Mouse (Mus musculus) heart, postnatal 14 days (tissue): ENCODE data around the gene Mn1. TPM values are rescaled to one million over a fixed set of nuclear protein-coding genes. Genes with fewer than 3 reads are reported as not detected.

Source experiments
- DNase-seq, 2 experiments: peaks; one replicate each; pipeline ENCODE4 v3.0.0; 2021 to 2022
- intact Hi-C: fragments of 180-260 bp; cut with DNase I; formaldehyde crosslinking; loops from one replicate; pipeline ENCODE4 v1.15.1; 2025
- total RNA-seq, 2 experiments: library from RNA; stranded (reverse); gene quantifications; 2 replicates each; pipeline ENCODE4 v1.2.3; 2021

Mn1 gene
- total RNA-seq, 2 experiments from 2014 or later = 17.3 to 18.3 TPM

DNA sequence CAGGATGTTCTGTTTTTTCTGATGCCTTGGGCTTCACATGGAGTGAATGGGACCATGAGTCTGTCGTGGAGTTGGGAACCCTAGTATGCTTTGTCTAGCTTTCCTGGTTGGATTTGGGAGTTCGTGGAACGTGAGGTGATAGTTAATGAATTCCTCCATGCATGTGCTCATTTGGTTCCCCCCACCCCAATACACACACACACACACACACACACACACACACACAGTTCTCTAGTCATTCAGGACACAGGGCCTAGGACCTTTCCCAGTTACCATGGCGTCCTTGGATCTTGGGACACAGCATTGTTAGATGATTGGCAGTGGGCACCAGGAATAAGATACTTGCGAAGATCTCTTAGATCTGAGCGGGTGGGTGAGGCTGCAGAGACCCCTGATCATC, 11.7 kb downstream of the Mn1 start:
- intact Hi-C loops = no loop called here
- no peak for DNase-seq

- peak; percentile 33 to 40 for DNase-seq
- intact Hi-C loops = no loop called here
Observed at GRCm38 (mm10) chr5:111429726-111430125, 12.6 kb downstream of the Mn1 start.

- peak; percentile 44 to 64 for DNase-seq
- intact Hi-C loops = no loop called here
Observed at GRCm38 (mm10) chr5:111431007-111431730, 14.0 kb downstream of the Mn1 start.

DNA sequence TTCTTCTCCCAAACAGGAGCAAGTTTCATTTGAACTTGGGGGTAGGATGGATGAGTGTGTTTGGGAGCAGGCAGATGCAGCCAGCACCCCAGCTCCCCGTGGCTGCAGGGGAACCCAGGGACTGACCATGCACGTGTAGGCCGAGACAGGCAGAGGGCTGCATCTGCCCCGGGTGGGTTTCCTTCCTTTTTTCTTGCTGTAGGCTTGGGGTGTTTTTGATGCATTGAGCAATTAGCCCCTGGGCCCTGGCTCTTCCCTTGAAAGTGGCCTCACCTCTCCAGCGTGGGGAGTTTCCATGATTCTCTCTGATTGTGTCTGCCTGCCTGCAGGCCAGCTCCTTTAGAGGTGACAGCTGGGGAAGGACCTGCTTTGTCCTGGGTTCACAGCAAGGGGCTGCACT, 15.7 kb downstream of the Mn1 start:
- DNase-seq = no peak
- intact Hi-C loops = no loop called here

GRCm38 (mm10) chr5:111434342-111434842, 17.2 kb downstream of the Mn1 start:
- intact Hi-C loops = no loop called here
- DNase-seq = no peak

- intact Hi-C loops = no loop called here
- DNase-seq = no peak
Observed at GRCm38 (mm10) chr5:111436260-111436659, 19.1 kb downstream of the Mn1 start.

DNA sequence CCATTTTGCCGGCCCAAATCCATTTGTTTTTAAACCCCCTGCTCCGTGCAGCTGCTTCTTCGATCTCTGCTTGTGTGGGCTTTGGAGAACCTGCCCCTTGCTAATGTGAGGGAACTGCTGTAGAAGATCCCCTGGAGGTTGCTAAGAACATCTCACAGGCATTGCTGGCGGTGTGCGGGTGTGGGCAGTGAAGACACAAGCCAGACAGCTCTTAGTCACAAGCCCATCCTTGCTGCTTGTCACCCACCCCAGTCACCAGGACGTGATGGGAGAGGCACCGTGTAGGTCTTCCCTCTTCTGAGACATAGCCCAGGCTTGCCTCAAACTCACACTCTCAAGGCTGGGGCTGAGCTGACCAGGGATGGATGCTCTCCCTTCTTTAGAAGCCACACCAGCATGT, 20.0 kb downstream of the Mn1 start:
- intact Hi-C loops = no loop called here
- no peak for DNase-seq

DNA sequence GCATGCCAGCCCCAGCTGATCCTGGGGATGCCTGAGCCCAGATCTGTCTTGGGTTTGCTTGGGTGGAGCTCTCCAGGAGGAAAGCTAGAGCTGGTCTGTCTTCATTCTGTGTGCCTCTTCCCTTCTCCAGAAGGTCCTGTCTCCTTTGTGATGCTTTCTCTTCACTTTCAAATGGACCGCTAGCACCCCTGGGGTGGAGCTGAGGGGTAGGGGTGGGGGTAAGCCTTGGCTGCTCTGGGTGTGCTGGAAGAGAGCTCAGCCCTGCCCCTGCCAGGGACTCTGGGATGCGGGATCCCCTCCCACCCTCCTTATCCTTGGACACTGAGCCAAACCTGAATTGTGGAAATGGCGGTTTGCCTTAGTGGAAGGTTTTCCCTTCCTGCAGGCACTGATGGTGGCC, 21.2 kb downstream of the Mn1 start:
- intact Hi-C loops = loop anchor here (2.0 kb wide), 1 partner anchor 22 kb away; no protein-coding TSS in a partner anchor
- no peak for DNase-seq

DNA sequence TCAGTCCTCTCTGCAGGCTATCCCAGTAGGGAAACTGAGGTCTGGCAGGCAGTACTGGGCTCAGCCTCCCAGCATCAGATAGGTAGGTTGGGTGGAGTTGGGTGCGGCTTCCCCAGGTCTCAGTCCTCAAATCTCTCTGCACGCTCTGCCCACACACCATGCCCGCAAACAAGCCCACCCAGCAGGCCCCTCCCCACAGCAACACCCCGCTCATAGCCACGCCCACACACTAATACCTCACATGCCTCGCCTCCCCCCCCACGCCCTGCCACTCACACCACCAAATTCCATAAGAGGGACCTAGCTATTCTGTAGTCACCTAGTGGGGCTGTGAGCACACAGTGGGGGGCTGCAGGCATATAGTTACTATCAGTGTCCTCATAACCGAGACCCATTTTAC, 21.7 kb downstream of the Mn1 start:
- intact Hi-C loops = loop anchor here (2.0 kb wide), 1 partner anchor 22 kb away; no protein-coding TSS in a partner anchor
- DNase-seq = no peak

- no peak for DNase-seq
Observed at GRCm38 (mm10) chr5:111440264-111440663, 23.1 kb downstream of the Mn1 start.

GRCm38 (mm10) chr5:111442151-111442871, 25.1 kb downstream of the Mn1 start:
- no peak for DNase-seq
- intact Hi-C loops = no loop called here

More at GRCm38 (mm10) chr5:111440264-111440663, 23.1 kb downstream of the Mn1 start:
- intact Hi-C loops = no loop called here

DNA sequence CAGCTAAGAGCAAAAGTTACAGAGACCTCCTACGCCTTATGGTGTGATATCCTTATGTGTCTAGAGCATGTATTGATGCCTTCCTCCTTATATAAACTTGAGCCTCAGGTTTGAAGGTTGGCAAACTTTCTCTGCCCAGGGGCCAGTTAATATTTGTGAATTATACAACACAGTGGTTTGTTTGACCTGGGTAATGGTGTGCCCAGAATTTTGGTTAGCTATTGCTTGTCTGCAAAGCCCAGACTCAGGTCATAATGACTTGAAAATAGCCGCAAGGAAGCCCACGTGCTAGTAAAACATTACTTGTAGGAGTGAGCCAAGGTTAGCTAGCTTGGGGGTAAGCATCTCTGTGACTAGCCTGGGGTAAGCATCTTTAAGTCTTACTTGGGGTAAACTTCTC, 26.5 kb downstream of the Mn1 start:
- no peak for DNase-seq
- intact Hi-C loops = no loop called here

- DNase-seq = no peak
- intact Hi-C loops = no loop called here
Observed at GRCm38 (mm10) chr5:111444361-111444760, 27.2 kb downstream of the Mn1 start.

DNA sequence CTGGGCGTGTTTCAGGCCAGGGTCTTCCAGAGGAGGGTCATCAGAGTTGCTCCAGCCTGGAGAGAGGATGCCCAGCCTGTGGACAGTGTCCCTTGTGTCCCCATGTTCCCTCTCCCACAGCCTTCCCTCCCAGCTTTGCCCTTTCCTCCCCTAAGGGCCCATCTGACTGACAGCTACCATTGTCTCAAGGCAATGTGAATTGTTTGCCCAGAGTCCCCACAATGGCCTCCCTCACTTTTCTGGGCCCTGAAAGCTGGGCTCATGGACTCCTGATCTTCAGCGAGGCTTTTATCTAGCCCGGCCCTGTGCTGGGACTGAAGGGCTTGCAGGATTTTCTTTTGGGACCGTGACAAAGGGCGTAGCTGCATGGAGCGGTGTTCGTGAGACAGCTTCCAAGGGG, 29.5 kb downstream of the Mn1 start:
- no peak for DNase-seq
- intact Hi-C loops = no loop called here

- intact Hi-C loops = no loop called here
- no peak for DNase-seq
Observed at GRCm38 (mm10) chr5:111449700-111450099, 32.5 kb downstream of the Mn1 start.

DNA sequence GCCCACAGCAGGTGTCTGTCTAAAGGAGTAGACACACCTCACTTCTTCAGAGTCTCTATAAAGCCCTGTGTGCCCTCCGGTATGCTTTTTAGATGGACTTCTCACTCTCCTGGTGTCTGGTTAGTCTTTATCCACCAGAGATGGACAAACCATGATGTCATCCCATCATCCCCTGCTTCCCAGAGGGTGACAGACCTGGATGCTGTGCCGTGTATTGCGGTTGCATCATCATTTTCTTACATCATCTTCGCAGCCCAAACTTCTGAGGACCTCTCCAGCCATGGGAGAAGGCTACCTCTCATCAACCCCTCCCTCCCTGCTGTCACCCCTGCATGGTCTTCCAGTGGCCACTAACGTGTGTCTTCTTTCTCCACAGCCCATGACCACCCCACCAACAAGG, 37.1 kb downstream of the Mn1 start:
- DNase-seq = no peak
- intact Hi-C loops = no loop called here

GRCm38 (mm10) chr5:111454876-111455275, 37.7 kb downstream of the Mn1 start:
- intact Hi-C loops = no loop called here
- DNase-seq = no peak

DNA sequence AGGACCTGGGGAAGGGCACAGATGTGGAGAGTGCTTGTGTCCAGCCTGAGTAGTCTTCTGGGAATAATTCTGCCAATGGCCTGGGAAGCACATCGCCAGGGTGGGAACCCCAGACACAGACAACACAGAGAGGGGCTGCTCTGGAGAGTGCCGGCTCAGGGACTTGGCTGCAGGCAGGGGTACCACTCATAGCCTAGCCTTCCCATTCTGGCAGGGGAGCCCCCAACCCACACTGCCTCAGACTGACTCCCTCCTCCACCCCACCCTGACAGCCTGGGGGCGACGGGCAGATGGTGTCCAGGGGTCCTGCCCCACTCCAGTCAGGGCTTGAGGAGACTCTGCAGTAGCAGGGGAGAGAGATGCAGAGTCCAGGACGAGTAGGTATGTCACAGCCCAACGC, 41.5 kb downstream of the Mn1 start:
- intact Hi-C loops = no loop called here
- no peak for DNase-seq

DNA sequence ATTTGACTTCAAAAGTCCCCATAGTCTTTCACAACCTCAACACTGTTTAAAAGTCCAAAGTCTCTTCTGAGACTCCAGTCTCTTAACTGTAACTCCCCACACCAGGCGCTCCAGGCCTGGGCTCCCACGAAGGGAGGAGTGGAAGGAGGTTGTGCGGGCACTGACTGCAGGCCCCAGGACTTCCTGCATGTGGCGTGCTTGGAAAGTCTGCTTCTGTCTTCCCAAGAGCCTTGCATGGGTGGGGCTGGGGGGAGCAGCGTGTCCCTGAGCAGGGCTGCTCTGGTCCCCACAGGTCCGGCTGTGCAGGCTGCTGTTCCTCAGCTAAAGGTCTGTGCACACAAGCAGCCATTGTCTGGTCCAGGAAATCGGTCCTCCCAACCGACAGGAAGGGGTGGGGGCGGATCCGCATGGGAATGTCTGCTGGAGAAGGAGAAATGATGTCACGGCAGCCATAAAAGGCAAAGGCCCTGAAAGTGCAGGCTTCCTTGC, 48.7 kb downstream of the Mn1 start:
- intact Hi-C loops = loop anchor here (2.0 kb wide), 1 partner anchor 49 kb away; the partner anchor contains the start of gene Mn1
- DNase-seq = peak; percentile 70

DNA sequence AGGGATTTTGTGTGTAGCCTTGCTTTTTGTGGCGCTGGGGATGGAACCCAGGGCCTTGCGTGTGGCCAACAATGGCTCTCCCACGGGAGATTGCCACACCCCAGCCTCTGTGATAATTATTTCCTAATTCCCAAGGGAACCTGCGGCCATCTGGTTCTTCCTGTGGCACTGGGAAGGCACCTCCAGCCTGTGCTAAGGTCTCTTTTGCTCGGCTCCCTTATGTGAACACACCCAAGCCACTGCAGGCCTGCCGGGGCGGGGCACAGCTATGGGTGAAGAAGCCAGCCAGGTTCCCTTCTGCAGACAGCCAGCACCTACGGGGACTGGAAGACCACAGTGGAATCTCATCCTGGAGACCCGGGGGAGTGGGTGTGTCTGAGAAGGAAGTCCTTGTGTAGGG, 49.3 kb downstream of the Mn1 start:
- intact Hi-C loops = loop anchor here (2.0 kb wide), 1 partner anchor 50 kb away; the partner anchor contains the start of gene Mn1
- peak in 1 of 2 experiments; percentile 22 for DNase-seq

GRCm38 (mm10) chr5:111467699-111468098, 50.5 kb downstream of the Mn1 start:
- intact Hi-C loops = loop anchor here (2.0 kb wide), 1 partner anchor 51 kb away; the partner anchor contains the start of gene Mn1

More at GRCm38 (mm10) chr5:111467699-111468098, 50.5 kb downstream of the Mn1 start:
- DNase-seq = no peak
